ENCODE assay signal across 17 mouse cellular contexts in genomic region chr9:91384693-91385560, GRCm38 (mm10). TPM values are rescaled to one million over a fixed set of nuclear protein-coding genes. Genes with fewer than 3 reads are reported as not detected.
DNase-seq lines count a peak whose midpoint lies in the region; ATAC-seq and TF ChIP-seq lines count a peak whose summit lies in the region.
"Had no signal": no experiment of that assay in that cellular context is flagged by ENCODE, and none has a peak within 500 bp of the region (broad histone marks: within the 10 kb centered on the region; RNA-seq: fewer than 3 reads in every experiment).

No protein-coding gene starts in this region.

- intact Hi-C loops in left cerebral cortex, adult 2 months (cut with DNase I) = loop anchor here (10.0 kb wide), 1 partner anchor 1500 kb away; no protein-coding TSS in a partner anchor

- no peak for ATAC-seq in forebrain, embryonic 14.5 days
- ATAC-seq in neural tube, embryonic 12.5 days (ENCODE audit: low FRiP score, low read depth) = no peak

- no peaks in the 10 kb centered on the region for H3K4me1 ChIP-seq in forebrain, embryonic 14.5 days (ENCODE audit: control insufficient read depth, insufficient read depth, low read length)
- H3K4me1 ChIP-seq in limb, embryonic 10.5 days = peaks cover 12% of the 10 kb centered on the region
- H3K4me1 ChIP-seq in neural tube, embryonic 12.5 days = peaks cover 28% of the 10 kb centered on the region

- peak overlapping the region; percentile 72 for H3K4me2 ChIP-seq in forebrain, embryonic 14.5 days (ENCODE audit: low read length)
- H3K4me2 ChIP-seq in neural tube, embryonic 12.5 days (replicated peaks) = peak overlapping the region; percentile 81
- H3K4me2 ChIP-seq: kidney, embryonic 15.5 days; limb, embryonic 15.5 days had no signal

- H3K27ac ChIP-seq in forebrain, embryonic 14.5 days (ENCODE audit: low read depth, low read length) = peak overlapping the region; percentile 95
- no peak overlapping the region for H3K27ac ChIP-seq in limb, embryonic 10.5 days
- H3K27ac ChIP-seq in neural tube, embryonic 12.5 days = peak overlapping the region; percentile 32
- no peak overlapping the region for H3K27ac ChIP-seq in left cerebral cortex, adult 2 months
- H3K27ac ChIP-seq: kidney, embryonic 15.5 days; limb, embryonic 15.5 days had no signal

- H3K36me3 ChIP-seq in forebrain, embryonic 14.5 days (ENCODE audit: control insufficient read depth, insufficient read depth, low read length) = no peaks in the 10 kb centered on the region
- H3K36me3 ChIP-seq in limb, embryonic 10.5 days = no peaks in the 10 kb centered on the region
- H3K36me3 ChIP-seq in neural tube, embryonic 12.5 days = no peaks in the 10 kb centered on the region
- H3K36me3 ChIP-seq: kidney, embryonic 15.5 days; limb, embryonic 15.5 days had no signal

- H3K27me3 ChIP-seq in forebrain, embryonic 14.5 days (replicated peaks; ENCODE audit: control insufficient read depth, insufficient read depth, low read length) = peaks cover 73% of the 10 kb centered on the region
- H3K27me3 ChIP-seq in limb, embryonic 10.5 days (ENCODE audit: low read depth, poor library complexity, severe bottlenecking) = peaks cover 100% of the 10 kb centered on the region
- H3K27me3 ChIP-seq in neural tube, embryonic 12.5 days (replicated peaks) = peaks cover 67% of the 10 kb centered on the region

- H3K9ac ChIP-seq in forebrain, embryonic 14.5 days (ENCODE audit: low read length) = peak overlapping the region; percentile 40; the same call in 1 of the 2 replicates
- peak overlapping the region; percentile 93; the same call in 1 of the 2 replicates for H3K9ac ChIP-seq in neural tube, embryonic 12.5 days
- H3K9ac ChIP-seq: kidney, embryonic 15.5 days; limb, embryonic 15.5 days had no signal

- H3K9me3 ChIP-seq in forebrain, embryonic 14.5 days (replicated peaks; ENCODE audit: control insufficient read depth, low read length) = no peaks in the 10 kb centered on the region
- no peaks in the 10 kb centered on the region for H3K9me3 ChIP-seq in limb, embryonic 10.5 days (replicated peaks)
- H3K9me3 ChIP-seq in neural tube, embryonic 12.5 days = no peaks in the 10 kb centered on the region
- H3K9me3 ChIP-seq: kidney, embryonic 15.5 days; limb, embryonic 15.5 days had no signal

- DNase-seq in cerebellum, postnatal 10 days = peak; percentile 51 to 60
- DNase-seq in cerebellum, adult 9-11 months = no peak
- DNase-seq in forebrain, embryonic 14.5 days (ENCODE audit: low spot score) = no peak
- DNase-seq in limb, embryonic 10.5 days (ENCODE audit: low spot score) = peak; percentile 38
- no peak for DNase-seq in left cerebral cortex, adult 2 months (ENCODE audit: extremely low spot score in 1 of 2, low spot score in 2 of 2)
- no peak for DNase-seq in kidney, adult 8-10 months
- no peak for DNase-seq in adrenal gland, adult (ENCODE audit: inconsistent age in 2 of 2, low spot score in 1 of 2)
- DNase-seq: gastrocnemius, postnatal 36 days; heart, postnatal 14 days; lung, postnatal 14 days; right cerebral cortex, adult 18-20 months had no signal

- H3K4me3 ChIP-seq in forebrain, embryonic 14.5 days (ENCODE audit: low read depth, low read length) = peak overlapping the region; percentile 44; the same call in 1 of the 2 replicates
- no peak overlapping the region for H3K4me3 ChIP-seq in limb, embryonic 10.5 days
- peak overlapping the region; percentile 15; the same call in 1 of the 2 replicates for H3K4me3 ChIP-seq in neural tube, embryonic 12.5 days
- H3K4me3 ChIP-seq in left cerebral cortex, adult 2 months = no peak overlapping the region
- H3K4me3 ChIP-seq: kidney, embryonic 15.5 days; myocyte had no signal

- WGBS in forebrain, embryonic 14.5 days = 23% methylated on average over 4 of the region's 4 CpGs
- 3% methylated on average over 4 of the region's 4 CpGs for WGBS in limb, embryonic 10.5 days
- WGBS in neural tube, embryonic 12.5 days = 7% methylated on average over 4 of the region's 4 CpGs

- TF ChIP-seq CTCF in left cerebral cortex, adult 2 months (IDR thresholded peaks at IDR 0.05) = no peak

RNA-seq across cellular contexts. Expression of gene Zic1, which starts 19.3 kb away (rescaled TPM):
- polyA plus RNA-seq in forebrain, embryonic 14.5 days (2014; fragmentation: Nextera tagmentation; extraction: Ambion mirVana) = 14.4 and 14.8 TPM in 2 replicates
- 0.05 and 0.06 TPM in 2 replicates for polyA plus RNA-seq in limb, embryonic 10.5 days (2016; fragmentation: Nextera tagmentation; extraction: Ambion mirVana)
- 19.0 and 19.9 TPM in 2 replicates for polyA plus RNA-seq in neural tube, embryonic 12.5 days (2016; fragmentation: Nextera tagmentation; extraction: Ambion mirVana)
- total RNA-seq in left cerebral cortex, adult 2 months (2021) = 10 to 100 TPM; 15.8 to 16.0 TPM
- total RNA-seq: common myeloid progenitor, adult 5-6 weeks; heart, postnatal 14 days had no signal
- polyA plus RNA-seq: kidney, embryonic 15.5 days; thymus, postnatal 0 days had no signal

RNA-seq across cellular contexts. Expression of gene Zic4, which starts 22.7 kb away (rescaled TPM):
- polyA plus RNA-seq in forebrain, embryonic 14.5 days (2014; fragmentation: Nextera tagmentation; extraction: Ambion mirVana) = 45.1 and 56.3 TPM in 2 replicates
- 0.05 and 0.24 TPM in 2 replicates for polyA plus RNA-seq in limb, embryonic 10.5 days (2016; fragmentation: Nextera tagmentation; extraction: Ambion mirVana)
- polyA plus RNA-seq in neural tube, embryonic 12.5 days (2016; fragmentation: Nextera tagmentation; extraction: Ambion mirVana) = 62.8 and 66.6 TPM in 2 replicates
- total RNA-seq in left cerebral cortex, adult 2 months (2021) = 1 to 10 TPM; 4.0 to 4.6 TPM
- total RNA-seq: common myeloid progenitor, adult 5-6 weeks; heart, postnatal 14 days had no signal
- polyA plus RNA-seq: kidney, embryonic 15.5 days; thymus, postnatal 0 days had no signal

Comparison
In these comparisons a context has a peak if more than half of its experiments do, and no peak if none do; other contexts are left out.
1. DNase-seq: peak in cerebellum, postnatal 10 days (2 of 2) and limb, embryonic 10.5 days (single experiment); none in cerebellum, adult 9-11 months (single experiment), forebrain, embryonic 14.5 days (single experiment), left cerebral cortex, adult 2 months (0 of 2), kidney, adult 8-10 months (0 of 2) and adrenal gland, adult (0 of 2).
2. H3K27ac ChIP-seq: peak in forebrain, embryonic 14.5 days (single experiment) and neural tube, embryonic 12.5 days (single experiment); none in limb, embryonic 10.5 days (single experiment) and left cerebral cortex, adult 2 months (single experiment).
3. H3K4me3 ChIP-seq: peak in forebrain, embryonic 14.5 days (single experiment) and neural tube, embryonic 12.5 days (single experiment); none in limb, embryonic 10.5 days (single experiment) and left cerebral cortex, adult 2 months (single experiment).
4. RNA of gene Zic1, which starts 19.3 kb away (polyA plus RNA-seq): 19.0 to 19.9 TPM in neural tube, embryonic 12.5 days and 14.4 to 14.8 TPM in forebrain, embryonic 14.5 days; 0.05 to 0.06 TPM in limb, embryonic 10.5 days; every median in the first group is over 10 times any median in the second.
5. RNA of gene Zic4, which starts 22.7 kb away (polyA plus RNA-seq): 62.8 to 66.6 TPM in neural tube, embryonic 12.5 days and 45.1 to 56.3 TPM in forebrain, embryonic 14.5 days; 0.05 to 0.24 TPM in limb, embryonic 10.5 days; every median in the first group is over 10 times any median in the second.